Mouse (Mus musculus) stomach, postnatal 0 days (tissue): ENCODE measurements at regions not wholly inside any gene's neighbourhood (a gene's known extent, or its start where the extent isn't known, plus 50 kb on each side); places are given as distances from the start of the nearest gene placed in this dataset.

Experiments
- CTCF ChIP-seq: IDR thresholded peaks from 2 replicates; pipeline ENCODE4 v1.5.1; 2016; ENCODE audit warnings: antibody characterized with exemption, low read depth, mild to moderate bottlenecking, moderate library complexity
- EP300 ChIP-seq: optimal IDR thresholded peaks from 2 replicates; pipeline ENCODE3; 2016; ENCODE audit warnings: antibody characterized with exemption

GRCm38 (mm10) chr11:17658289-17658688, 295.4 kb downstream of the Etaa1 start:
- TF ChIP-seq CTCF (no peak), EP300 (no peak)
